16 mouse cellular contexts compared by ENCODE assay signal in genomic region chr9:66669561-66670078, GRCm38 (mm10). TPM values are rescaled to one million over a fixed set of nuclear protein-coding genes. Genes with fewer than 3 reads are reported as not detected.
DNase-seq lines count a peak whose midpoint lies in the region; ATAC-seq and TF ChIP-seq lines count a peak whose summit lies in the region.
"Had no signal": no experiment of that assay in that cellular context is flagged by ENCODE, and none has a peak within 500 bp of the region (broad histone marks: within the 10 kb centered on the region; RNA-seq: fewer than 3 reads in every experiment).

No protein-coding gene starts in this region.

- H3K4me3 ChIP-seq in heart, embryonic 16.5 days (ENCODE audit: low read length) = no peak overlapping the region
- H3K4me3 ChIP-seq in heart, embryonic 12.5 days = no peak overlapping the region
- H3K4me3 ChIP-seq in thymus, adult 2 months (ENCODE audit: control insufficient read depth, insufficient read depth, low read length) = no peak overlapping the region
- H3K4me3 ChIP-seq: limb, embryonic 15.5 days; lung, embryonic 15.5 days had no signal

- no peaks in the 10 kb centered on the region for H3K36me3 ChIP-seq in heart, embryonic 16.5 days (ENCODE audit: control insufficient read depth, insufficient read depth)
- H3K36me3 ChIP-seq in heart, embryonic 12.5 days = no peaks in the 10 kb centered on the region
- no peaks in the 10 kb centered on the region for H3K36me3 ChIP-seq in thymus, adult 2 months (ENCODE audit: control insufficient read depth, insufficient read depth, low read length)
- no peaks in the 10 kb centered on the region for H3K36me3 ChIP-seq in splenic B cell, adult 2 months (ENCODE audit: control insufficient read depth, insufficient read depth, low read length, poor library complexity, severe bottlenecking)
- H3K36me3 ChIP-seq: limb, embryonic 15.5 days; lung, embryonic 15.5 days had no signal

- H3K4me1 ChIP-seq in heart, embryonic 16.5 days (ENCODE audit: control insufficient read depth, insufficient read depth, low read length) = peaks cover 28% of the 10 kb centered on the region
- H3K4me1 ChIP-seq in heart, embryonic 12.5 days (replicated peaks) = peaks cover 29% of the 10 kb centered on the region
- peaks cover 11% of the 10 kb centered on the region for H3K4me1 ChIP-seq in thymus, adult 2 months (replicated peaks; ENCODE audit: control insufficient read depth, insufficient read depth, low read length)

- no peaks in the 10 kb centered on the region for H3K27me3 ChIP-seq in heart, embryonic 16.5 days (ENCODE audit: control insufficient read depth, insufficient read depth, low read length)
- no peaks in the 10 kb centered on the region for H3K27me3 ChIP-seq in heart, embryonic 12.5 days (replicated peaks)
- no peaks in the 10 kb centered on the region for H3K27me3 ChIP-seq in thymus, adult 2 months (ENCODE audit: control insufficient read depth, insufficient read depth, low read length)
- H3K27me3 ChIP-seq in splenic B cell, adult 2 months (ENCODE audit: control insufficient read depth, insufficient read depth, low read length, poor library complexity, severe bottlenecking) = no peaks in the 10 kb centered on the region
- H3K27me3 ChIP-seq: limb, embryonic 15.5 days; lung, embryonic 15.5 days had no signal

- WGBS in heart, embryonic 16.5 days = 38% methylated on average over 7 of the region's 7 CpGs
- 19% methylated on average over 7 of the region's 7 CpGs for WGBS in heart, embryonic 12.5 days
- WGBS in thymus, adult 2 months = 45% methylated on average over 7 of the region's 7 CpGs

- no peak for TF ChIP-seq CTCF in thymus, adult 2 months (IDR thresholded peaks at IDR 0.05; ENCODE audit: borderline replicate concordance, control insufficient read depth, extremely low read depth, insufficient read depth, low read length, poor library complexity)

- TF ChIP-seq POLR2A in thymus, adult 2 months (IDR thresholded peaks at IDR 0.05; ENCODE audit: control insufficient read depth, extremely low read depth, insufficient read depth, low read length, poor library complexity) = no peak

- ATAC-seq in heart, embryonic 16.5 days (replicated peaks; ENCODE audit: extremely low read depth, insufficient read depth, low FRiP score) = 0 out of 2 replicates have a peak, but pooled peaks have one; percentile 23
- no peak for ATAC-seq in heart, embryonic 12.5 days (ENCODE audit: insufficient number of reproducible peaks, low FRiP score)
- ATAC-seq: activated CD4-positive, CD25-positive, alpha-beta regulatory T cell, adult 4 months; CD4-positive, CD25-positive, alpha-beta regulatory T cell, adult 4 months; midbrain, embryonic 16.5 days had no signal

- no peak overlapping the region for H3K9ac ChIP-seq in heart, embryonic 16.5 days (ENCODE audit: low read length)
- no peak overlapping the region for H3K9ac ChIP-seq in heart, embryonic 12.5 days
- H3K9ac ChIP-seq: limb, embryonic 15.5 days; lung, embryonic 15.5 days had no signal

- H3K27ac ChIP-seq in heart, embryonic 16.5 days (ENCODE audit: low read length) = no peak overlapping the region
- H3K27ac ChIP-seq in heart, embryonic 12.5 days (ENCODE audit: poor library complexity, severe bottlenecking) = no peak overlapping the region
- no peak overlapping the region for H3K27ac ChIP-seq in thymus, adult 2 months (ENCODE audit: control insufficient read depth, insufficient read depth, low read length)
- H3K27ac ChIP-seq: kidney, postnatal 0 days; limb, embryonic 15.5 days; lung, embryonic 15.5 days had no signal

- no peaks in the 10 kb centered on the region for H3K9me3 ChIP-seq in heart, embryonic 16.5 days (replicated peaks; ENCODE audit: control insufficient read depth, low read length)
- H3K9me3 ChIP-seq in heart, embryonic 12.5 days (replicated peaks) = 0 out of 2 replicates have a peak, but pooled peaks cover under 1% of the 10 kb centered on the region
- H3K9me3 ChIP-seq: limb, embryonic 15.5 days; lung, embryonic 15.5 days had no signal

- peak; percentile 27 for DNase-seq in thymus, postnatal 14 days
- no peak for DNase-seq in thymus, adult 2 months
- peak; percentile 59 for DNase-seq in fat pad, adult 2 months (ENCODE audit: extremely low read depth, low read depth, low spot score)
- DNase-seq in splenic B cell, adult 2 months (ENCODE audit: low read depth, low spot score) = peak; percentile 39
- DNase-seq in right cerebral cortex, postnatal 4 days = no peak
- DNase-seq: cerebellum, postnatal 10 days; layer of hippocampus, adult 9-11 months; right cerebral cortex, postnatal 25 days had no signal

- H3K4me2 ChIP-seq in heart, embryonic 16.5 days (ENCODE audit: low read depth, low read length) = no peak overlapping the region
- no peak overlapping the region for H3K4me2 ChIP-seq in heart, embryonic 12.5 days
- H3K4me2 ChIP-seq: limb, embryonic 15.5 days; lung, embryonic 15.5 days had no signal

RNA-seq across cellular contexts. Expression of gene Car12, which starts 43.9 kb away (rescaled TPM):
- 0.79 and 0.81 TPM in 2 replicates for polyA plus RNA-seq in heart, embryonic 16.5 days (2015; fragmentation: Nextera tagmentation; extraction: Ambion mirVana)
- polyA plus RNA-seq in heart, embryonic 12.5 days (2016; fragmentation: Nextera tagmentation; extraction: Ambion mirVana) = 0.61 and 0.77 TPM in 2 replicates
- polyA plus RNA-seq in thymus, adult 2 months (2012; rRNA removed) = 4.9 and 5.7 TPM in 2 replicates

Comparison
In these comparisons a context has a peak if more than half of its experiments do, and no peak if none do; other contexts are left out.
1. DNase-seq: peak in thymus, postnatal 14 days (single experiment), fat pad, adult 2 months (single experiment) and splenic B cell, adult 2 months (single experiment); none in thymus, adult 2 months (single experiment) and right cerebral cortex, postnatal 4 days (single experiment).